Mouse (Mus musculus) embryonic facial prominence, embryonic 11.5 days (tissue): ENCODE measurements at regions not wholly inside any gene's neighbourhood (a gene's known extent, or its start where the extent isn't known, plus 50 kb on each side); places are given as distances from the start of the nearest gene placed in this dataset.

Source experiments
- ATAC-seq: fragments of 200-750 bp; cut with Nextera tagmentation; replicated peaks from 2 replicates; pipeline ENCODE4 v1.8.0; 2017; ENCODE audit warnings: low read depth; ENCODE audit not compliant: insufficient number of reproducible peaks, low FRiP score, low TSS enrichment
- DNase-seq: peaks from one replicate; pipeline ENCODE4 v3.0.0-alpha.2; 2015; ENCODE audit warnings: low spot score
- H3K27ac ChIP-seq: fragments of 300-500 bp; sonication (generic); replicated peaks from 2 replicates; pipeline ENCODE4 v1.5.1; 2014; ENCODE audit warnings: mild to moderate bottlenecking, low read depth, low read length, control low read depth
- H3K27me3 ChIP-seq: fragments of 300-500 bp; sonication (generic); 2 replicates; pipeline ENCODE4 v1.6.1; 2014; ENCODE audit warnings: mild to moderate bottlenecking, low read length, moderate library complexity, mixed read lengths; ENCODE audit not compliant: control insufficient read depth, insufficient read depth
- H3K36me3 ChIP-seq: fragments of 300-500 bp; sonication (generic); replicated peaks from 2 replicates; pipeline ENCODE4 v1.6.1; 2014; ENCODE audit warnings: low read depth, mild to moderate bottlenecking, low read length, moderate library complexity, mixed read lengths; ENCODE audit not compliant: control insufficient read depth, insufficient read depth
- H3K4me1 ChIP-seq: fragments of 300-500 bp; sonication (generic); 2 replicates; pipeline ENCODE4 v1.6.1; 2014; ENCODE audit warnings: low read length, mixed read lengths; ENCODE audit not compliant: control insufficient read depth, insufficient read depth
- H3K4me2 ChIP-seq: fragments of 300-500 bp; sonication (generic); 2 replicates; pipeline ENCODE4 v1.6.1; 2014; ENCODE audit warnings: low read depth, mild to moderate bottlenecking, control low read depth, low read length, moderate library complexity
- H3K4me3 ChIP-seq: fragments of 300-500 bp; sonication (generic); 2 replicates; pipeline ENCODE4 v1.5.1; 2014; ENCODE audit warnings: low read depth, low read length, control low read depth
- H3K9ac ChIP-seq: fragments of 300-500 bp; sonication (generic); replicated peaks from 2 replicates; pipeline ENCODE4 v1.6.1; 2014; ENCODE audit warnings: mild to moderate bottlenecking, control low read depth, low read length
- H3K9me3 ChIP-seq: fragments of 300-500 bp; sonication (generic); replicated peaks from 2 replicates; pipeline ENCODE4 v1.6.1; 2016; ENCODE audit warnings: mild to moderate bottlenecking, low read length, inconsistent platforms, mixed read lengths; ENCODE audit not compliant: control insufficient read depth
- WGBS: fragments of 180-500 bp; shearing (Covaris S2); extraction: QIAGEN DNeasy Blood & Tissue Kit; methylation state at CpG from one replicate; pipeline ENCODE4 v1.1.7; 2014; 5-methylcytosine and 5-hydroxymethylcytosine counted together

DNA sequence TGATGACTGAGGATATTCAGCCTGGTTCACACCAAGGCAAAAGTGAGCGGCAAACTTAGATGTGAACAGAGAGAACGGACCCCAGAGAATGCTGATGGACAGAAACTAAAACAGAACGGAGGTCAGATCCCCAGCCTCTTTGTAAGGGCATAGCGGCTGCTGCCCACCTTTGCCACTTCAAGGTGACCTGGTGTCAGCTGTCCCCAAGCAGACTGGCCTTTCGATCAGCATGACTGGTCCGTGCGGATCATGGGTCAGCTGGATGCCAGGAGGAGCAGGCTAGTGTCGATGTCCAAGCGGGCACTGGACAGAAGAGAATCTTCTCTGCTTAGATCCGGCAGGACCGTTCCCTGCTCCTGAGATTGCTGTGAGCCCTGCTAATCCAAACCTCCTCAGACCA is 122.1 kb downstream of the Zfp169 start:
- Histone ChIP-seq H3K4me1 (no peaks in the 10 kb centered on the region), H3K4me2 (no peak overlapping the region), H3K9me3 (no peaks in the 10 kb centered on the region), H3K36me3 (no peaks in the 10 kb centered on the region), H3K4me3 (no peak overlapping the region), H3K9ac (no peak overlapping the region), H3K27ac (no peak overlapping the region), H3K27me3 (no peaks in the 10 kb centered on the region)
- ATAC-seq (no peak), DNase-seq (no peak)
- whole genome bisulfite sequencing = 92% methylated on average over 11 of the region's 11 CpGs

DNA sequence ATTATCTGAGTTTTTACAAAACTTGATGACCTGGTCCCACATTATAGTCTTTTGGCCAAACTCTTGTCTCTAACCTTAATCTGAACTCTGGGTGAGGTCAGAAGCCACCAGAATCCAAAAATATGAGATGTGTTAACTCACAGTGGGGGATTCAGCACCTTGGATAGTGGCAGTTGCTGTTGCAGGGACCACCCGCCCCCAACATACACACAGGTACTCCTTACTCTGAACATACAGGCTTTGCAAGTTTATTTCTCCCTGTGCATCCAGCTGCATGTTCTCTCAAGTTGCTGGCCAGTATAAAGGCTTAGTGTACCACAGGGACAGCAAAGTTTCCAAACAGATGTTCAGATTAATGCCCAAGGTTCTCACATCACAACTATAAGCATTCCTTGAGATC is 115.5 kb downstream of the Zfp169 start:
- no peaks in the 10 kb centered on the region for H3K4me1 ChIP-seq
- DNase-seq (peak; percentile 76), ATAC-seq (no peak)
- H3K27me3 ChIP-seq = no peaks in the 10 kb centered on the region
- no peaks in the 10 kb centered on the region for H3K9me3 ChIP-seq
- no peaks in the 10 kb centered on the region for H3K36me3 ChIP-seq
- no peak overlapping the region for H3K27ac ChIP-seq
- no peak overlapping the region for H3K9ac ChIP-seq
- 10% methylated on average over 1 of the region's 1 CpGs for WGBS
- no peak overlapping the region for H3K4me3 ChIP-seq
- no peak overlapping the region for H3K4me2 ChIP-seq

DNA sequence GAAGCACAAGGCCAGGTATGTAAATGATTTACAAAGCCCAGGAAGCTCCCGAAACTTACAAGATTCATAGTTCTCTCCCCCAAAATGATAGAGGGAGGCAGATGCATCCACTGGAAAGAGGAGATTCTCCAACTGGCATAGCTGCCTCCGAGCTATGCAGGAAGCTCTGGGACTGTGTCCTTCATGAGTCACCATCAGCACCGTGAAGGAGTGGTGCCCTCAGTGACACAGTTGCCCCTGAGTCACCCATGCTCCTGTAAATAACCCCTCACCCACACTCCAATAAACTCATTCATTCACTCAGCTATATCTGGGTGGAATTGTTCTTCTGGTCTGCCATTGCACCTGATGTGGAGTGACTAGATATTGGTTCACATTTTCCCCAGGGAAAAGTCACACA is 114.6 kb downstream of the Zfp169 start:
- no peaks in the 10 kb centered on the region for H3K27me3 ChIP-seq
- H3K4me1 ChIP-seq = no peaks in the 10 kb centered on the region
- no peak overlapping the region for H3K27ac ChIP-seq
- DNase-seq (no peak), ATAC-seq (no peak)
- no peak overlapping the region for H3K4me2 ChIP-seq
- 80% methylated on average over 3 of the region's 3 CpGs for WGBS
- no peaks in the 10 kb centered on the region for H3K36me3 ChIP-seq
- H3K9me3 ChIP-seq = no peaks in the 10 kb centered on the region
- H3K9ac ChIP-seq = no peak overlapping the region
- no peak overlapping the region for H3K4me3 ChIP-seq

DNA sequence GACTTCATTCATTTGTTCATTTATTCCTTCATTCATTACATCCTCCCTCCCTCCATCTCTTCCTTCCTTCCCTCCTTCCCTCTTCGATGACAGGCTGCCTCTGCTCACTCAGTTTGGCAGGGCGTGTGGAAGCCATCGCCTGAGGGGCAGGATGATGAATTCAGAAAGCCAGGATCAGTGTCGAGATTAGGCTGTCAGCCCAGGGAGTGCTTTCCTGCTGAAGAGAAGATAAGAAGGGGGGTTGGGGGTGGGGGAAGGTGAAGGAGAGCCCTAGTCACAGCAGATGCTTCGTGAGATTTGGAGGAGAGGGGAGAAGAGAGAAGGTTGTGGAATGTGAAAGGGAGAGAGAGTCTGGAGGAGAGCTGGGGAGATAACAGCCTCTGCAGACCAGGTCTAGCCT is 110.9 kb downstream of the Zfp169 start:
- Histone ChIP-seq H3K4me3 (no peak overlapping the region), H3K4me2 (no peak overlapping the region), H3K27me3 (no peaks in the 10 kb centered on the region), H3K36me3 (no peaks in the 10 kb centered on the region), H3K4me1 (no peaks in the 10 kb centered on the region), H3K27ac (no peak overlapping the region), H3K9ac (no peak overlapping the region), H3K9me3 (no peaks in the 10 kb centered on the region)
- WGBS = 10% methylated on average over 5 of the region's 5 CpGs
- no peak for ATAC-seq
- no peak for DNase-seq

DNA sequence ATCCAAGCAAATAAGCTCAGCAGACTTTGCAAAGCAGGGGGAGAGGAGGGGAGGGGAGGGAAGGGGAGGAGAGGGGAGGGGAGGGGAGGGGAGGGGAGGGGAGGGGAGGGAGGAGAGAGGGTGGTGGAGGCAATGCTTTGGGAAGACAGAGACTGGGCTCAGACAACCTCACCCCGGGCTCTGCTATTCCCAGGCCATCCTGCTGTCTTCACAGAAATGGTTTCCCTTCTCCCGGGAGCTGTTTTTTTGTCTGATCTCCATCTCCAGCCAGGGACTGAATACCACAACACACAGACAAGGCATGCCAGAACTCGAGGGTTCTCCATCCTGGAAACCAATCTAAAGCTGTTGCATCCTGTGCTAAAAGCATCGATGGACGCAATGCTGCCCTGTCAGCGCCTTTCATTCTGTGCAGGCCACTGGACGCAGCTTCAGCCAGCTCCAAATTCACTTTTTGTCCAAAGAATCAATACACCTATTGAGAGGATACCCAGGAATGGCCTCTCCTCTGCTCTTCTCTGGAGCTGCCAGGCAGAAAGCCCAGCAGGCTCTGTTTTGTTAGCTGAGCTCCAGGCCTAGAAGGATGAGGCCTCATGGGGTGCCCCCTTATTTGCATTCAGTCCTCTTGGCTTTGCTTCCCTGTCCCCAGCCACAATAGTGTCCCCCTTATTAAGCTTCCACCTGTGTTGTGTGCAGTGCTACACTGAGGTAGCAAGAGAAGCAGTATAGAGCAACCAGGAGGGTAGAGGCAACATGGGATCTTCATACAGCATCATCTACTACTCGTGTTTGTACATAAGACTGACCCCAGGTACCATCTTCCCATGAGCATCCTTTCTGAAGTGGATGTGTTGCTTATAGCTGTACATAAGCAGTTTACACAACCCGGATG is 90.6 kb downstream of the Zfp169 start:
- Histone ChIP-seq H3K27ac (no peak overlapping the region), H3K4me3 (no peak overlapping the region), H3K9me3 (no peaks in the 10 kb centered on the region), H3K27me3 (no peaks in the 10 kb centered on the region), H3K4me1 (no peaks in the 10 kb centered on the region), H3K4me2 (no peak overlapping the region), H3K36me3 (no peaks in the 10 kb centered on the region), H3K9ac (no peak overlapping the region)
- whole genome bisulfite sequencing = 39% methylated on average over 9 of the region's 9 CpGs
- ATAC-seq (no peak), DNase-seq (no peak)

DNA sequence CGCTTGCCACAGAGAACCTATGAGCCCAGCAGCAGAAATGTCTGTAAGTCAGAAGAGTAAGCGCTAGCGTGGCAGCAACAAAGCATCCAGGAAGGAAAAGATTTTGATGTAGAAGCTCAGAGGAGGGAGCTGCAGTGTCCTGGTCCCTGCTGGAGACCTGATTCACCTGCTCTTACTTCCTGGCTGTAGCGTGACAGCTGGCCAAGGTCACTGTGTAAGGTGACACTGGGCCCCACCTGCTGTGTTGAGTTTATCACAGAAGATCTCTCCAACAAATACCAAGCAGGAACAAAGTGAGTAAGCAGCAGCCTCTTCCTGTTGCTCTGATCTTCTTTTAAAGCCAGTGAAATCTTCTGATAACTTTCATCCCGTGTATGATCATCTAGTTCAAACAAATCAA is 86.4 kb downstream of the Zfp169 start:
- Histone ChIP-seq H3K9me3 (no peaks in the 10 kb centered on the region), H3K4me3 (no peak overlapping the region), H3K27me3 (no peaks in the 10 kb centered on the region), H3K36me3 (no peaks in the 10 kb centered on the region), H3K9ac (no peak overlapping the region), H3K4me1 (no peaks in the 10 kb centered on the region), H3K4me2 (no peak overlapping the region), H3K27ac (no peak overlapping the region)
- 72% methylated on average over 5 of the region's 5 CpGs for WGBS
- ATAC-seq (no peak), DNase-seq (no peak)

DNA sequence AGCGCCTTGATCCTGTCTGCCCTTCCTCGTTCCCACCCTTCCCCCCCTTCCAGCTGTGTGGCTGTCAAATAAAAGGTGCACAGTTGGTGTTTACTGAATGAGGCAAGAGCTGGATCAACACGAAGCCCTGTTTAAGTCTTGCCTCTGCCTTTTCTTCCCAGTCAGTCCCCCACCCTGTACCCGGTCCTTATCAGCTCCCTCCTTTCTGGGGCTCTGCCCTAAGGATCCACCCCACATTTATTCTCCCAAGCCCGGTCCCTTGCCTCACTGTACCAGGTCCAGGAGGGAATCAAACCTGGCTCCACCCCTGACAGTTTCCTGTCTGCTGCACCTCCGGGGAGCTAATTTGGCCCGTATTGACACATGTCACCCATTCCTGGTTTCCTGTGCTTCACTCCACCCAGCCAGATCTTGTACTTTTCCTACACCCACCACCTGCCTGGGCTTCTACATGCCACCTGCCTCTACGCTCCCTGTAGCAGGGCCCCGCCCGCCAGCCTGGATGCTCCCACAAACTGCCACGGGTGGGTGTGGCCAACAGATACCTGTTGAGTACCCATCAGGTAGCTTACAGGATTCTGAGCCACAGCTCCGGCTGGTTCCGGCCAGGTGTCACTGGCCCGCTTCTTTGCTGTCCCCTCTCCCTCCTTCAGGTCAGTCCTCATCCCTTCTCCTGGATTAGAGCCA is 76.4 kb downstream of the Zfp169 start:
- no peaks in the 10 kb centered on the region for H3K27me3 ChIP-seq
- WGBS = 69% methylated on average over 14 of the region's 14 CpGs
- no peak overlapping the region for H3K27ac ChIP-seq

More for the DNA sequence above, 76.4 kb downstream of the Zfp169 start:
- Histone ChIP-seq H3K4me2 (no peak overlapping the region), H3K36me3 (no peaks in the 10 kb centered on the region), H3K9me3 (no peaks in the 10 kb centered on the region), H3K9ac (no peak overlapping the region), H3K4me1 (no peaks in the 10 kb centered on the region), H3K4me3 (no peak overlapping the region)
- DNase-seq (no peak), ATAC-seq (no peak)
